Mouse (Mus musculus): Measurements from ENCODE around the gene Btbd9.

Gene Btbd9

GRCm38 (mm10) chr17:30465060-30465762 is 111.1 kb downstream of the Btbd9 start:
- TF ChIP-seq POU5F1 (IDR thresholded peaks at IDR 0.05; ENCODE audit: borderline replicate concordance, low read length) (no peak), CTCF (conservative IDR thresholded peaks at IDR 0.05; ENCODE audit: low read length) (no peak), NANOG (IDR thresholded peaks at IDR 0.05; ENCODE audit: borderline replicate concordance, low read length) (no peak)
- no peak overlapping the region for H3K4me3 ChIP-seq (replicated peaks; ENCODE audit: low read length)
- peaks cover 3% of the 10 kb centered on the region; the same call in 1 of the 2 replicates for H3K36me3 ChIP-seq (ENCODE audit: insufficient read depth, low read length)
- no peaks in the 10 kb centered on the region for H3K27me3 ChIP-seq (ENCODE audit: insufficient read depth, low read length)
- no peaks in the 10 kb centered on the region for H3K9me3 ChIP-seq (ENCODE audit: low read length)
- peaks cover 56% of the 10 kb centered on the region for H3K4me1 ChIP-seq (replicated peaks; ENCODE audit: low read depth, low read length)

- TF ChIP-seq POU5F1 (IDR thresholded peaks at IDR 0.05; ENCODE audit: borderline replicate concordance, low read length), result no peak; the same call in 1 of the 2 replicates
- no peak for TF ChIP-seq CTCF (conservative IDR thresholded peaks at IDR 0.05; ENCODE audit: low read length)
- TF ChIP-seq NANOG (IDR thresholded peaks at IDR 0.05; ENCODE audit: borderline replicate concordance, low read length), result peak; percentile 50; the same call in 1 of the 2 replicates
- peaks cover 53% of the 10 kb centered on the region for H3K4me1 ChIP-seq (replicated peaks; ENCODE audit: low read depth, low read length)
- H3K36me3 ChIP-seq (ENCODE audit: insufficient read depth, low read length), result peaks cover 3% of the 10 kb centered on the region; the same call in 1 of the 2 replicates
- H3K27me3 ChIP-seq (ENCODE audit: insufficient read depth, low read length), result no peaks in the 10 kb centered on the region
- no peaks in the 10 kb centered on the region for H3K9me3 ChIP-seq (ENCODE audit: low read length)
- H3K4me3 ChIP-seq (replicated peaks; ENCODE audit: low read length), result no peak overlapping the region
Measured at GRCm38 (mm10) chr17:30464240-30464745, 112.0 kb downstream of the Btbd9 start.

GRCm38 (mm10) chr17:30460727-30461349 is 115.5 kb downstream of the Btbd9 start:
- Histone ChIP-seq H3K27me3 (ENCODE audit: insufficient read depth, low read length) (no peaks in the 10 kb centered on the region), H3K9me3 (ENCODE audit: low read length) (no peaks in the 10 kb centered on the region)

GRCm38 (mm10) chr17:30459706-30460105 is 116.6 kb downstream of the Btbd9 start:
- H3K36me3 ChIP-seq (ENCODE audit: insufficient read depth, low read length), result peaks cover 7% of the 10 kb centered on the region; the same call in 1 of the 2 replicates
- no peaks in the 10 kb centered on the region for H3K9me3 ChIP-seq (ENCODE audit: low read length)
- TF ChIP-seq POU5F1 (IDR thresholded peaks at IDR 0.05; ENCODE audit: borderline replicate concordance, low read length) (no peak), CTCF (conservative IDR thresholded peaks at IDR 0.05; ENCODE audit: low read length) (no peak), NANOG (IDR thresholded peaks at IDR 0.05; ENCODE audit: borderline replicate concordance, low read length) (no peak)
- no peaks in the 10 kb centered on the region for H3K27me3 ChIP-seq (ENCODE audit: insufficient read depth, low read length)
- no peak overlapping the region for H3K4me3 ChIP-seq (replicated peaks; ENCODE audit: low read length)
- peaks cover 34% of the 10 kb centered on the region for H3K4me1 ChIP-seq (replicated peaks; ENCODE audit: low read depth, low read length)

More at GRCm38 (mm10) chr17:30460727-30461349, 115.5 kb downstream of the Btbd9 start:
- Histone ChIP-seq H3K4me3 (replicated peaks; ENCODE audit: low read length) (no peak overlapping the region), H3K36me3 (ENCODE audit: insufficient read depth, low read length) (peaks cover 7% of the 10 kb centered on the region; the same call in 1 of the 2 replicates), H3K4me1 (replicated peaks; ENCODE audit: low read depth, low read length) (peaks cover 46% of the 10 kb centered on the region)
- no peak for TF ChIP-seq POU5F1 (IDR thresholded peaks at IDR 0.05; ENCODE audit: borderline replicate concordance, low read length)
- no peak for TF ChIP-seq CTCF (conservative IDR thresholded peaks at IDR 0.05; ENCODE audit: low read length)
- TF ChIP-seq NANOG (IDR thresholded peaks at IDR 0.05; ENCODE audit: borderline replicate concordance, low read length), result no peak

GRCm38 (mm10) chr17:30458926-30459325 is 117.4 kb downstream of the Btbd9 start:
- TF ChIP-seq POU5F1 (IDR thresholded peaks at IDR 0.05; ENCODE audit: borderline replicate concordance, low read length), result no peak
- no peak for TF ChIP-seq CTCF (conservative IDR thresholded peaks at IDR 0.05; ENCODE audit: low read length)
- H3K9me3 ChIP-seq (ENCODE audit: low read length), result no peaks in the 10 kb centered on the region
- peaks cover 7% of the 10 kb centered on the region; the same call in 1 of the 2 replicates for H3K36me3 ChIP-seq (ENCODE audit: insufficient read depth, low read length)
- no peak overlapping the region for H3K4me3 ChIP-seq (replicated peaks; ENCODE audit: low read length)
- H3K4me1 ChIP-seq (replicated peaks; ENCODE audit: low read depth, low read length), result peaks cover 33% of the 10 kb centered on the region
- H3K27me3 ChIP-seq (ENCODE audit: insufficient read depth, low read length), result no peaks in the 10 kb centered on the region

GRCm38 (mm10) chr17:30458301-30458700 is 118.0 kb downstream of the Btbd9 start:
- Histone ChIP-seq H3K4me3 (replicated peaks; ENCODE audit: low read length) (no peak overlapping the region), H3K4me1 (replicated peaks; ENCODE audit: low read depth, low read length) (peaks cover 32% of the 10 kb centered on the region), H3K9me3 (ENCODE audit: low read length) (no peaks in the 10 kb centered on the region), H3K36me3 (ENCODE audit: insufficient read depth, low read length) (peaks cover 7% of the 10 kb centered on the region; the same call in 1 of the 2 replicates), H3K27me3 (ENCODE audit: insufficient read depth, low read length) (no peaks in the 10 kb centered on the region)
- no peak for TF ChIP-seq NANOG (IDR thresholded peaks at IDR 0.05; ENCODE audit: borderline replicate concordance, low read length)
- no peak for TF ChIP-seq CTCF (conservative IDR thresholded peaks at IDR 0.05; ENCODE audit: low read length)
- no peak for TF ChIP-seq POU5F1 (IDR thresholded peaks at IDR 0.05; ENCODE audit: borderline replicate concordance, low read length)

- H3K36me3 ChIP-seq (ENCODE audit: insufficient read depth, low read length), result 0 out of 2 replicates have a peak, but pooled peaks cover 4% of the 10 kb centered on the region
- TF ChIP-seq NANOG (IDR thresholded peaks at IDR 0.05; ENCODE audit: borderline replicate concordance, low read length) (no peak), POU5F1 (IDR thresholded peaks at IDR 0.05; ENCODE audit: borderline replicate concordance, low read length) (no peak), CTCF (conservative IDR thresholded peaks at IDR 0.05; ENCODE audit: low read length) (no peak)
- no peaks in the 10 kb centered on the region for H3K27me3 ChIP-seq (ENCODE audit: insufficient read depth, low read length)
- H3K4me3 ChIP-seq (replicated peaks; ENCODE audit: low read length), result no peak overlapping the region
- no peaks in the 10 kb centered on the region for H3K9me3 ChIP-seq (ENCODE audit: low read length)
- peaks cover 32% of the 10 kb centered on the region for H3K4me1 ChIP-seq (replicated peaks; ENCODE audit: low read depth, low read length)
Measured at GRCm38 (mm10) chr17:30457486-30457885, 118.8 kb downstream of the Btbd9 start.

GRCm38 (mm10) chr17:30456293-30456692 is 120.0 kb downstream of the Btbd9 start:
- no peak for TF ChIP-seq POU5F1 (IDR thresholded peaks at IDR 0.05; ENCODE audit: borderline replicate concordance, low read length)
- H3K36me3 ChIP-seq (ENCODE audit: insufficient read depth, low read length), result 0 out of 2 replicates have a peak, but pooled peaks cover 4% of the 10 kb centered on the region
- no peaks in the 10 kb centered on the region for H3K27me3 ChIP-seq (ENCODE audit: insufficient read depth, low read length)
- no peak overlapping the region for H3K4me3 ChIP-seq (replicated peaks; ENCODE audit: low read length)
- H3K4me1 ChIP-seq (replicated peaks; ENCODE audit: low read depth, low read length), result peaks cover 39% of the 10 kb centered on the region
- no peaks in the 10 kb centered on the region for H3K9me3 ChIP-seq (ENCODE audit: low read length)
